Mouse (Mus musculus): ENCODE results near the gene Scn11a.

DNA sequence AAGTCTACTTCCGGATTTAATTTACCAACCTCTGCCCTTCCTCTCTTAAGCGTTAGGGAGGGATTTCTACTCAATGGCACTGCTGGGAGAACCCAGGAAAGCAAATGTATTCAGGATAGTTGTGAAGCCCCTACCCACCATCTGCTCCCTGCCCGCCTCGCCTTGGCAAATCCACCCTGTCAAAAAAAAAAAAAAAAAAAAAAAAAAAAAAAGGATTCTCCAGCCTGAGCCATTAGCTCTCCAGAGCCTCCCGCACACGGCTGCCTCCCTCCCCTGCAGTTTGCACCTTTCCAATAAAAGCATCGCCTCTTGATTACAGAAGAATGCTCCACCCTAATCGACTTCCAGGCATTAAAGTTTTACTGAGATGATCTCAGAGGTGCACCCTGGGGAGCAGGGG, 24.0 kb upstream of the Scn11a start:
- no peak for TF ChIP-seq POLR2A (IDR thresholded peaks at IDR 0.05; ENCODE audit: borderline replicate concordance, extremely low read depth, insufficient read depth, insufficient read length, poor library complexity, severe bottlenecking)
- no peak for TF ChIP-seq CTCF (IDR thresholded peaks at IDR 0.05; ENCODE audit: borderline replicate concordance, extremely low read depth, insufficient read depth, insufficient read length)

All from brain, embryonic 14.5 days (tissue).